Mouse (Mus musculus): ENCODE measurements around the gene Rbm20.

GRCm38 (mm10) chr19:53731761-53732201, 54.7 kb downstream of the Rbm20 start:
- TF ChIP-seq CTCF (IDR thresholded peaks at IDR 0.05) (no peak), EP300 (IDR thresholded peaks at IDR 0.05; ENCODE audit: insufficient read depth, low read depth, low read length) (no peak), POLR2A (IDR thresholded peaks at IDR 0.05; ENCODE audit: insufficient read depth, low read depth, low read length) (no peak)

Data from heart, adult 2 months (tissue).